Mouse (Mus musculus): ENCODE measurements around the gene Tmem182. TPM values are rescaled to one million over a fixed set of nuclear protein-coding genes. Genes with fewer than 3 reads are reported as not detected.

Gene Tmem182
- polyA plus RNA-seq, 1 experiment from 2014 or later = 0.11 TPM

DNA sequence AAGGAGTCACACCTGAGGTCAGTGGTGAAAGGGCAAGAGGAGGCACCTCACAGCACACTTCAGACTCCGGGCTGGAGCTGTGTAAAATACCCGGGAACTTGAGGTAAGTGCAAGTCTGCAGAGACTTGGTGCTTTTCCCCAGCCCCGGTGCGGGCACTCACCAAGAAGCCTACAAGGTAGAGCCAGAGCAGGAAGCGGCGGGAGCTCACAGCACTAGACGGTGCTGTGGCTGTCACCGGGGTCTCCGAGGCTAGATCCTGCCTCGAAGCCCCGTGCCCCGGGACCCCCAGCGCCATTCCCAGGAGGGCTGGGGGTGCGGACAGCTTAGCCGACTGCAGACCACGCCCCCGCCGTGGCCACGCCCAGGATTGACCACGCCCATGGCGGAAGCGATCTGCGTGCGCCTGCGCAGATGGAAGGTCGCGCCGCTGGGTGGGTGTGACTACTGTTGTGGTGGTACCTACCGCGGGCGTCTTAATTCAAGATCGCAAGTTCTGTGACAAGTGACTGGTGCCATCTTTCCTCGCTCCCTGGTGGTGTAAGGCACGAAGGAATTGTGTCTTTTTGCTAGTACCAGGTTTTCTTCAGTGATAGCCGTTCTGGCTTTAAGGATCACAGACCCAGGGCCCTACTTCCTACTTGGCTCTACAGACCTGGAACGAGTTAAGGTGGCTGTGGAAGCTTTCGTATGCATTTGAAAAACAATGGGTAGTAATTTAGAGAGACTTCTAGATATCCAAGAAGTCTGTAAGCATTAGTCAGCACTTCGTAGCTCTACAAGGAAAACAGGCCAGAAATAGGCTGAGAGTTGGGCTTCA lies 14.9 kb upstream of the Tmem182 start, which contains the start of gene Mfsd9:
Mfsd9 (minus strand) TSS at position 364 of the 818 bp plus-strand sequence.
- H3K4me3 ChIP-seq (ENCODE audit: low read length) = peak within 1 kb of the TSS; percentile 71
- no peaks in the 10 kb centered on the region for H3K36me3 ChIP-seq (ENCODE audit: control insufficient read depth, insufficient read depth, low read length)
- H3K9me3 ChIP-seq (ENCODE audit: control insufficient read depth, low read length) = no peaks in the 10 kb centered on the region
- H3K9ac ChIP-seq (ENCODE audit: low read depth, low read length) = peak within 1 kb of the TSS; percentile 73
- 5% methylated on average over 38 of the region's 38 CpGs for WGBS
- H3K4me2 ChIP-seq (ENCODE audit: low read length) = peak within 1 kb of the TSS; percentile 63
- peak; percentile 96 for ATAC-seq
- H3K27me3 ChIP-seq (replicated peaks; ENCODE audit: control insufficient read depth, insufficient read depth, low read length) = no peaks in the 10 kb centered on the region
- peak within 1 kb of the TSS; percentile 62; the same call in 1 of the 2 replicates for H3K27ac ChIP-seq (ENCODE audit: low read depth, low read length)
- peaks cover 4% of the 10 kb centered on the region; the same call in 1 of the 2 replicates for H3K4me1 ChIP-seq (ENCODE audit: control insufficient read depth, insufficient read depth, low read depth, low read length)

DNA sequence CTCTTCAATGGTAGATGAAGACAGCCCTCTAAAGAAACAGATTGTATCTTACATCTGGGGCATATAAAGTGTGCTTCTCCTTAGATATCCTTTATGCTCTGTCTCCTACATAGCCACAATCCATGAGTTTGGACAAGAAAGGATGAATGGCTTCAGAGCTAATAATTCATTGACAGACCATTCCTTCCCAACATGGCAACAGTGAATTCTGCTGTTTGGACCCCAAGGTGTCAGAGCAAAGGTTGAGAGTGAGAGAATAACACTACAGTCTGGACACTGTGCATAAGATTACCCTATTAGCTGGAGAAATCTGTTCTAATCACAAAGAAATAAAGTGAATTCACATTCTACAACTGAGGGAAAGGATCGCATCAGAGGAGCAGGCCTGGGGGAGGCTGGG lies 9.9 kb upstream of the Tmem182 start:
- Histone ChIP-seq H3K4me2 (ENCODE audit: low read length) (no peak overlapping the region), H3K9me3 (ENCODE audit: control insufficient read depth, low read length) (no peaks in the 10 kb centered on the region), H3K9ac (ENCODE audit: low read depth, low read length) (no peak overlapping the region), H3K27ac (ENCODE audit: low read depth, low read length) (no peak overlapping the region), H3K4me1 (ENCODE audit: control insufficient read depth, insufficient read depth, low read depth, low read length) (no peaks in the 10 kb centered on the region; the same call in 1 of the 2 replicates), H3K27me3 (replicated peaks; ENCODE audit: control insufficient read depth, insufficient read depth, low read length) (no peaks in the 10 kb centered on the region), H3K36me3 (ENCODE audit: control insufficient read depth, insufficient read depth, low read length) (no peaks in the 10 kb centered on the region), H3K4me3 (ENCODE audit: low read length) (no peak overlapping the region)
- ATAC-seq = no peak
- WGBS = 96% methylated on average over 1 of the region's 1 CpGs

GRCm38 (mm10) chr1:40797348-40797747 lies 8.1 kb upstream of the Tmem182 start:
- WGBS = 21% methylated on average over 5 of the region's 5 CpGs
- no peaks in the 10 kb centered on the region for H3K4me1 ChIP-seq (ENCODE audit: control insufficient read depth, insufficient read depth, low read depth, low read length)
- ATAC-seq = no peak

GRCm38 (mm10) chr1:40799121-40799520 lies 6.3 kb upstream of the Tmem182 start:
- Histone ChIP-seq H3K9me3 (ENCODE audit: control insufficient read depth, low read length) (no peaks in the 10 kb centered on the region), H3K36me3 (ENCODE audit: control insufficient read depth, insufficient read depth, low read length) (no peaks in the 10 kb centered on the region), H3K9ac (ENCODE audit: low read depth, low read length) (no peak overlapping the region), H3K27ac (ENCODE audit: low read depth, low read length) (no peak overlapping the region), H3K4me3 (ENCODE audit: low read length) (no peak overlapping the region), H3K4me2 (ENCODE audit: low read length) (no peak overlapping the region), H3K27me3 (replicated peaks; ENCODE audit: control insufficient read depth, insufficient read depth, low read length) (no peaks in the 10 kb centered on the region), H3K4me1 (ENCODE audit: control insufficient read depth, insufficient read depth, low read depth, low read length) (no peaks in the 10 kb centered on the region)
- ATAC-seq = no peak
- WGBS = 95% methylated on average over 8 of the region's 8 CpGs

More at GRCm38 (mm10) chr1:40797348-40797747, 8.1 kb upstream of the Tmem182 start:
- Histone ChIP-seq H3K27ac (ENCODE audit: low read depth, low read length) (no peak overlapping the region), H3K4me2 (ENCODE audit: low read length) (no peak overlapping the region), H3K9ac (ENCODE audit: low read depth, low read length) (no peak overlapping the region), H3K4me3 (ENCODE audit: low read length) (no peak overlapping the region), H3K27me3 (replicated peaks; ENCODE audit: control insufficient read depth, insufficient read depth, low read length) (no peaks in the 10 kb centered on the region), H3K9me3 (ENCODE audit: control insufficient read depth, low read length) (no peaks in the 10 kb centered on the region), H3K36me3 (ENCODE audit: control insufficient read depth, insufficient read depth, low read length) (no peaks in the 10 kb centered on the region)

DNA sequence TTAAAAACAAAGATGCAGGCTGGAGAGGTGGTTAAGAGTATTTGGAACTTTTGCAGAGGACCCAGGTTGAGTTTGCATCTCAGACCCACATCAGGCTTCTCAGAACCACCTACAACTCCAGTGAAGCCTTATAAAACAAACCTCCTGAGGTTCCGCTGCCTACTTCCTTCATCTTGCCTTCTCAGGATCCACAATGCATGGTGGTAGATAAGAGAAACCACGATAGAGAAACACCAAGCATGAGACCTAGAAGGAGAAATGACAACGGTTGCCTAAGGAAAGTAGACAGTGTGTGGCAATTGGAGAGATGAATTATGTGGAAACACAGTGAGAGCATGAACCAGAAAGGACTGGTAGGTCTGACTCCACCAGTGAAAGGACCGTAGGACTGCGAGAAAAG lies 4.5 kb upstream of the Tmem182 start:
- Histone ChIP-seq H3K9me3 (ENCODE audit: control insufficient read depth, low read length) (no peaks in the 10 kb centered on the region), H3K4me2 (ENCODE audit: low read length) (no peak overlapping the region), H3K36me3 (ENCODE audit: control insufficient read depth, insufficient read depth, low read length) (no peaks in the 10 kb centered on the region), H3K4me3 (ENCODE audit: low read length) (no peak overlapping the region), H3K27ac (ENCODE audit: low read depth, low read length) (no peak overlapping the region), H3K4me1 (ENCODE audit: control insufficient read depth, insufficient read depth, low read depth, low read length) (no peaks in the 10 kb centered on the region), H3K9ac (ENCODE audit: low read depth, low read length) (no peak overlapping the region), H3K27me3 (replicated peaks; ENCODE audit: control insufficient read depth, insufficient read depth, low read length) (no peaks in the 10 kb centered on the region)
- no peak for ATAC-seq
- WGBS = 90% methylated on average over 5 of the region's 5 CpGs

GRCm38 (mm10) chr1:40802759-40803158 lies 2.6 kb upstream of the Tmem182 start:
- no peak overlapping the region for H3K27ac ChIP-seq (ENCODE audit: low read depth, low read length)
- H3K9ac ChIP-seq (ENCODE audit: low read depth, low read length) = no peak overlapping the region
- no peaks in the 10 kb centered on the region for H3K4me1 ChIP-seq (ENCODE audit: control insufficient read depth, insufficient read depth, low read depth, low read length)
- no peak overlapping the region for H3K4me2 ChIP-seq (ENCODE audit: low read length)
- ATAC-seq = no peak
- WGBS = 25% methylated on average over 3 of the region's 3 CpGs
- H3K9me3 ChIP-seq (ENCODE audit: control insufficient read depth, low read length) = no peaks in the 10 kb centered on the region
- no peaks in the 10 kb centered on the region for H3K36me3 ChIP-seq (ENCODE audit: control insufficient read depth, insufficient read depth, low read length)
- no peaks in the 10 kb centered on the region for H3K27me3 ChIP-seq (replicated peaks; ENCODE audit: control insufficient read depth, insufficient read depth, low read length)
- H3K4me3 ChIP-seq (ENCODE audit: low read length) = no peak overlapping the region

DNA sequence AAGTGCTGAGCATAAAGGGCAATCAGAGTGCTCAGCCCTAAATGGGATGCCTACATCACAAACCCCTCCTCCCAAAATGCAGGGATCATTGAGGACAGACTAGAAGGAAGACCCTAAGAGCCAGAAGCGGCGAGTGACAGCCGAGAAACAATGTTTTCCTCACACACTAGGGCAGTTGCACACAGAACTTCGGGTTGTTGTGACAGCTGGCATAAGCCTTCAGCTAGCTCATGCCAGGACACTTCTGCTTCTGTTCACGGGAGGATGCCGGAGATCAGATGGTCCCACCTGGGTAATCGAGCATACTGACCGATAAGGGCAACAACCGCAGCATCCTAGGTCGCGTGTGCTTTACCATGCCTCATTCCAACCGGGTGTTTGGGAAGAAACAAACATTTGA lies 1.3 kb upstream of the Tmem182 start:
- WGBS = 89% methylated on average over 12 of the region's 12 CpGs
- Histone ChIP-seq H3K4me3 (ENCODE audit: low read length) (no peak overlapping the region), H3K27ac (ENCODE audit: low read depth, low read length) (no peak overlapping the region), H3K36me3 (ENCODE audit: control insufficient read depth, insufficient read depth, low read length) (no peaks in the 10 kb centered on the region), H3K27me3 (replicated peaks; ENCODE audit: control insufficient read depth, insufficient read depth, low read length) (no peaks in the 10 kb centered on the region), H3K4me2 (ENCODE audit: low read length) (no peak overlapping the region), H3K9ac (ENCODE audit: low read depth, low read length) (no peak overlapping the region), H3K4me1 (ENCODE audit: control insufficient read depth, insufficient read depth, low read depth, low read length) (no peaks in the 10 kb centered on the region), H3K9me3 (ENCODE audit: control insufficient read depth, low read length) (no peaks in the 10 kb centered on the region)
- ATAC-seq = no peak

DNA sequence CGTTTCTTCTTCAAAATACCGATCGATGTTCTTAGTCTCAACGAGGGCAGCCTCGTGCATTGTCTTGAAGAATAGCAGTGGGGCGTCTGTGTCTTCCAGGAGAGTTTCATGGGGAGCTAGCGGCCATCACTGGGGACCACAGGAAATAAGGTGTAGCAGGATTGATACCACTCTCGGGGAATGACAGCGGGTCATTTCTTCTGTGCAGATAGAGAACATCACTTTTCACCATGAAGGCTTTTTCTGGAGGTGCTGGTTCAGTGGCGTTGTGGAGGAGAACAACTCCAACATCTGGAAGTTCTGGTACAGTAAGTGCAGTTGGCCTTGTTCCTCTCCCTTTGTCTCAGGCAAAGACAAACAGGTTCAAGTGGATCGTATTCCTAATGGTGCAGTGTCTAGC lies 490 bp downstream of the Tmem182 start:
- 89% methylated on average over 11 of the region's 11 CpGs for WGBS
- Histone ChIP-seq H3K4me3 (ENCODE audit: low read length) (no peak overlapping the region), H3K4me2 (ENCODE audit: low read length) (no peak overlapping the region), H3K4me1 (ENCODE audit: control insufficient read depth, insufficient read depth, low read depth, low read length) (no peaks in the 10 kb centered on the region), H3K9ac (ENCODE audit: low read depth, low read length) (no peak overlapping the region), H3K27me3 (replicated peaks; ENCODE audit: control insufficient read depth, insufficient read depth, low read length) (no peaks in the 10 kb centered on the region), H3K36me3 (ENCODE audit: control insufficient read depth, insufficient read depth, low read length) (no peaks in the 10 kb centered on the region), H3K9me3 (ENCODE audit: control insufficient read depth, low read length) (no peaks in the 10 kb centered on the region), H3K27ac (ENCODE audit: low read depth, low read length) (no peak overlapping the region)
- no peak for ATAC-seq

DNA sequence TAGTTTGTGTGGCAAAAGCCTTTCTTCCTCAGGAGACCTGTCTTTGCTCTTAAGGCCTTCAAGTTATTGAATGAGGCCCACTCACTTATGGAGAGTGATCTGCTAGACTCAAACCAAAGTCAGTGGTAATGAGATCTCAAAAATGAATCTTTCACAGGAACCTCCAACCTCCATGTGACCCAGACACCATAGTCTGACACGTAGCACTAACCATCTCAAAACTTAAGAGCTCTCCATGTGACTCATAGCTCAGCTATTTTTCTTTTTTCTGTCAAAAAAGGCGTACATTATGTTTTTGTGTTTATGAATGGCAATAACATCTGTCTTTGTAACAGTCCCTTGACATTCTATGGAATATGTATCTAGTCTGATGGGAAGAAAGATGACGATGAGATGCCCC lies 3.2 kb downstream of the Tmem182 start:
- Histone ChIP-seq H3K4me1 (ENCODE audit: control insufficient read depth, insufficient read depth, low read depth, low read length) (no peaks in the 10 kb centered on the region), H3K27ac (ENCODE audit: low read depth, low read length) (no peak overlapping the region), H3K9me3 (ENCODE audit: control insufficient read depth, low read length) (no peaks in the 10 kb centered on the region), H3K36me3 (ENCODE audit: control insufficient read depth, insufficient read depth, low read length) (no peaks in the 10 kb centered on the region), H3K27me3 (replicated peaks; ENCODE audit: control insufficient read depth, insufficient read depth, low read length) (no peaks in the 10 kb centered on the region), H3K9ac (ENCODE audit: low read depth, low read length) (no peak overlapping the region), H3K4me3 (ENCODE audit: low read length) (no peak overlapping the region), H3K4me2 (ENCODE audit: low read length) (no peak overlapping the region)
- 90% methylated on average over 3 of the region's 3 CpGs for WGBS
- ATAC-seq = no peak

Data from hindbrain, embryonic 16.5 days (tissue).